In the genomic region with DNA sequence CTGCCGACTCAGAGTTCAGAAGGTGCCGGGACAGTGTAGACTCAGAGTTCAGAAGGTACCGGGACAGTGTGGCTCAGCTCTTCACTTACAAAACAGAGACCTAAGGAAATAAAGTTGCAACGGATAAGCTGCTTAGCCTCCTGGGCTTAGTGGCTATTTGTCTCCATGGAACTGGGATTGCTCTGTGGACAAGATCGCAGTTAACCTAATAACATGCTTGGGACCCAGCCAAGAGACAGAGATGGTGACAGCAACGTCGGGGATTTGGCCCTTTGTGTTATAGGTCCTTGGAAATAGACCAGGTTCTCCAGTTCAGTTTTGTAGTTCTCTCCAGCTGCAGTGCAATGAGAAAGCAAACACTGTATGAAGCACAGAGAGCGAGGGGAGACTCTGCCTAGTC, we compare ENCODE assay signal across 20 mouse cellular contexts.
A peak's percentile ranks its signal among the peaks of the same experiment; 100 is the strongest.
DNase-seq lines count a peak whose midpoint lies in the region; ATAC-seq lines count a peak whose summit lies in the region.
"Had no signal": no experiment of that assay in that cellular context is flagged by ENCODE, and none has a peak within 500 bp of the region (broad histone marks: within the 10 kb centered on the region; RNA-seq: fewer than 3 reads in every experiment).

No protein-coding gene starts in this region.

- peaks cover 7% of the 10 kb centered on the region for H3K4me1 ChIP-seq in forebrain, embryonic 14.5 days (ENCODE audit: control insufficient read depth, insufficient read depth, low read length)
- H3K4me1 ChIP-seq in forebrain, embryonic 12.5 days: peaks cover 10% of the 10 kb centered on the region
- peaks cover 7% of the 10 kb centered on the region for H3K4me1 ChIP-seq in embryonic facial prominence, embryonic 14.5 days (ENCODE audit: control insufficient read depth, insufficient read depth, low read length)

- no peak overlapping the region for H3K4me3 ChIP-seq in forebrain, embryonic 14.5 days (ENCODE audit: low read depth, low read length)
- no peak overlapping the region for H3K4me3 ChIP-seq in forebrain, embryonic 12.5 days (replicated peaks)
- no peak overlapping the region for H3K4me3 ChIP-seq in embryonic facial prominence, embryonic 14.5 days (ENCODE audit: low read depth, low read length)
- H3K4me3 ChIP-seq: erythroblast, embryonic 14.5 days; hindbrain, embryonic 10.5 days; lung, embryonic 15.5 days had no signal

- no peaks in the 10 kb centered on the region for H3K9me3 ChIP-seq in forebrain, embryonic 14.5 days (replicated peaks; ENCODE audit: control insufficient read depth, low read length)
- H3K9me3 ChIP-seq in forebrain, embryonic 12.5 days: no peaks in the 10 kb centered on the region
- H3K9me3 ChIP-seq in embryonic facial prominence, embryonic 14.5 days (ENCODE audit: control insufficient read depth, low read length): no peaks in the 10 kb centered on the region
- H3K9me3 ChIP-seq: hindbrain, embryonic 10.5 days; lung, embryonic 15.5 days had no signal

- H3K9ac ChIP-seq in forebrain, embryonic 14.5 days (ENCODE audit: low read length): no peak overlapping the region
- no peak overlapping the region for H3K9ac ChIP-seq in forebrain, embryonic 12.5 days
- H3K9ac ChIP-seq in embryonic facial prominence, embryonic 14.5 days (ENCODE audit: low read depth, low read length): no peak overlapping the region
- H3K9ac ChIP-seq: lung, embryonic 15.5 days had no signal

- no peak overlapping the region for H3K27ac ChIP-seq in forebrain, embryonic 14.5 days (ENCODE audit: low read depth, low read length)
- no peak overlapping the region for H3K27ac ChIP-seq in forebrain, embryonic 12.5 days
- H3K27ac ChIP-seq in embryonic facial prominence, embryonic 14.5 days (replicated peaks; ENCODE audit: low read depth, low read length): no peak overlapping the region; the same call in 1 of the 2 replicates
- H3K27ac ChIP-seq: hindbrain, embryonic 10.5 days; lung, embryonic 15.5 days had no signal

- no peaks in the 10 kb centered on the region for H3K36me3 ChIP-seq in forebrain, embryonic 14.5 days (ENCODE audit: control insufficient read depth, insufficient read depth, low read length)
- H3K36me3 ChIP-seq in forebrain, embryonic 12.5 days (replicated peaks): no peaks in the 10 kb centered on the region
- no peaks in the 10 kb centered on the region for H3K36me3 ChIP-seq in embryonic facial prominence, embryonic 14.5 days (ENCODE audit: control insufficient read depth, insufficient read depth, low read length)
- H3K36me3 ChIP-seq: hindbrain, embryonic 10.5 days; lung, embryonic 15.5 days had no signal

- WGBS in forebrain, embryonic 14.5 days: 53% methylated on average over 8 of the region's 8 CpGs
- 70% methylated on average over 8 of the region's 8 CpGs for WGBS in forebrain, embryonic 12.5 days
- WGBS in embryonic facial prominence, embryonic 14.5 days: 61% methylated on average over 8 of the region's 8 CpGs

- H3K27me3 ChIP-seq in forebrain, embryonic 14.5 days (replicated peaks; ENCODE audit: control insufficient read depth, insufficient read depth, low read length): no peaks in the 10 kb centered on the region
- H3K27me3 ChIP-seq in forebrain, embryonic 12.5 days: peaks cover 15% of the 10 kb centered on the region; the same call in 1 of the 2 replicates
- no peaks in the 10 kb centered on the region for H3K27me3 ChIP-seq in embryonic facial prominence, embryonic 14.5 days (replicated peaks; ENCODE audit: control insufficient read depth, insufficient read depth, low read length)
- H3K27me3 ChIP-seq: lung, embryonic 15.5 days had no signal

- peak; percentile 22 for DNase-seq in forebrain, embryonic 14.5 days (ENCODE audit: low spot score)
- peak; percentile 73 for DNase-seq in kidney, postnatal 10 days
- no peak for DNase-seq in kidney, adult 11 months
- peak; percentile 47 for DNase-seq in MN1 (ENCODE audit: low spot score)
- peak; percentile 34 for DNase-seq in embryonic facial prominence, embryonic 14.5 days (ENCODE audit: low spot score)
- DNase-seq in thymus, adult 18-20 months: no peak
- DNase-seq in frontal cortex, adult 2 months (ENCODE audit: extremely low spot score in 1 of 2, low spot score in 1 of 2): no peak
- DNase-seq: adrenal gland, postnatal 25 days; B cell, adult 2 months; cerebellum, adult 2 months; cerebellum, postnatal 36 days; gastrocnemius, postnatal 36 days; right cerebral cortex, adult 18-20 months; thymus, postnatal 4 days had no signal

- no peak for ATAC-seq in forebrain, embryonic 14.5 days
- no peak for ATAC-seq in forebrain, embryonic 12.5 days (ENCODE audit: low FRiP score)
- ATAC-seq in embryonic facial prominence, embryonic 14.5 days (ENCODE audit: low read depth): no peak
- ATAC-seq: forebrain, embryonic 16.5 days had no signal

- H3K4me2 ChIP-seq in forebrain, embryonic 14.5 days (ENCODE audit: low read length): no peak overlapping the region
- no peak overlapping the region for H3K4me2 ChIP-seq in forebrain, embryonic 12.5 days
- H3K4me2 ChIP-seq in embryonic facial prominence, embryonic 14.5 days (ENCODE audit: low read depth, low read length): no peak overlapping the region
- H3K4me2 ChIP-seq: liver, embryonic 11.5 days; lung, embryonic 15.5 days had no signal

Comparison
In these comparisons a context has a peak if more than half of its experiments do, and no peak if none do; other contexts are left out.
1. DNase-seq: peak in forebrain, embryonic 14.5 days (single experiment), kidney, postnatal 10 days (single experiment), MN1 (single experiment) and embryonic facial prominence, embryonic 14.5 days (single experiment); none in kidney, adult 11 months (single experiment), thymus, adult 18-20 months (0 of 2) and frontal cortex, adult 2 months (0 of 2).